Mouse (Mus musculus): ENCODE measurements at regions not wholly inside any gene's neighbourhood (a gene's known extent, or its start where the extent isn't known, plus 50 kb on each side); places are given as distances from the start of the nearest gene placed in this dataset.

GRCm38 (mm10) chr12:110186911-110187245 is 92.0 kb upstream of the Dio3 start:
- no peak for DNase-seq (ENCODE audit: low spot score)

GRCm38 (mm10) chr12:110187246-110188135 is 91.4 kb upstream of the Dio3 start:
- no peak for DNase-seq (ENCODE audit: low spot score)

GRCm38 (mm10) chr12:110188136-110188631 is 90.7 kb upstream of the Dio3 start:
- DNase-seq (ENCODE audit: low spot score) = no peak

DNA sequence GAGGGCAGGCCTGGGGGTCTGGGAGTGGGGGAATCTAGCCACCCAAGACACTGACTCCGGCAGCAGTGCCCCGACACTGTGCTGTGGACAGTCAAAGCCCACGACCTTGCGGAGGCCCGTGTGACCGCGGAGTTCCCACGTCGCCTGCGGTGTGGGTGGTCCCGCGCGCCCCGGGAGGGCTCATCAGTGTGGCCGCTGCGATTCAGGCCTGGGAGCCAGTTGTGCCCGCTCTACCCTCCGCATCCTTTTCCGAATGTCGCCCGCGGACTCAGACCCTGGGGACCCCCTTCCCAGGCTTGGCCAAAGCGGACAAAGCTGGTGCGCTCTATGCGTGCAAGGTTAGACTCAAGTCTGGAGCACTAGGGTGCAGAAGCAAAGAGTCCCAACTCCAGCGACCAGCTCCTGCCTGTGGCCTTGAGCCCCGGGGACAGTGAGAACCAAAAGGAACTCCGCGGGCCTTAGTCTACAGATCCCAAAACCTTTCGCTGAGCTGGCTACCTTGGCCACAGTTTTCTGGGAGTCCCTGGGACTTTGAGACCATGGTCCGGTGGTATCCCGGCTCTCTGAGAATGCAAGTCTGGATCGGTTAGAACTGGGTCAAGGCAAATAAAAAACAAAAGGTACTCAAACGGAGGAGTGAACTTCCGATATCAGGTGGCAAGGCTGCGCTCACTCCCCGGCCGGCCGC is 90.1 kb upstream of the Dio3 start:
- DNase-seq (ENCODE audit: low spot score) = no peak

- no peak for DNase-seq (ENCODE audit: low spot score)
Measured at GRCm38 (mm10) chr12:110189329-110189642, 89.6 kb upstream of the Dio3 start.

DNA sequence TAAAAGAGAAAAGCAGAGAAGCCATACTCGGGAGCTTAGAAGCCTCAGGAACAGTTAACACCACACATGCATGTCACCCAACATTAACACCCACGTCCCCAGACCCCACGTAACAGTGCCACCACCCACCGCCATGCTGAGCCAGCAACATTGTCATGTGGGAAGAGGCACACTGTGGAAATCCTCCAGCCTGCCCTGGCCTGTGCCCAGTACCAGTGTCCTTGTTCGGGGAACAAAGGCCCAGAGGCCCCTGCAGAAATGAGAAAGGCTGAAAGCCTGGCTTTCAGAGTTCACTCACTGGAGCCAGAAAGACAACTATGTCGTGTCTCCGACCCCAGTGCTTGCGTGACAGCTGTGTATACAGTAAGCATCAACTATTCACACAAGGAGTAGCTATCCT is 86.7 kb upstream of the Dio3 start:
- no peak for DNase-seq (ENCODE audit: low spot score)

- DNase-seq (ENCODE audit: low spot score) = no peak
Measured at GRCm38 (mm10) chr12:110197366-110197765, 81.5 kb upstream of the Dio3 start.

DNA sequence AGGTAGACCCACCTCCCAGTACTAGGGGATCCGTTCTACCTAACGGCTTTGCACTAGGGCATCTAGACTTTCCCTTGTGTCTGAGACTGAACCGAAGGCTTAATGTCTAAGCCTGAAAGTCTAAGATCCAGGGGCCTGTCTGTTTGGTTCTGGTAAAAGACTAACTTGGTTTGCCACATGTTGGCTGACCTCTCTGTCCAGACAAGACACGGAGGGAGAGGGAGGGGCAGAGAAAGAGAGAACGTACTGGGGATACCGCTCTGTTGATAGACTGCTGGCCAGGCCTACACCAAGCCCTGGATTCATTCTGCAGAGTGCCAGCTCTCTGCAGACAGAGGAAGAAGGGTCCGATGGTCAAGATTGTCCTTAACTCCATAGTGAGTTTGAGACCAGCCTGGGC is 78.4 kb upstream of the Dio3 start:
- no peak for DNase-seq (ENCODE audit: low spot score)

- no peak for DNase-seq (ENCODE audit: low spot score)
Measured at GRCm38 (mm10) chr12:110200887-110201286, 78.0 kb upstream of the Dio3 start.

GRCm38 (mm10) chr12:110203271-110204014 is 75.4 kb upstream of the Dio3 start:
- DNase-seq (ENCODE audit: low spot score) = no peak

GRCm38 (mm10) chr12:110204246-110204989 is 74.5 kb upstream of the Dio3 start:
- no peak for DNase-seq (ENCODE audit: low spot score)

- no peak for DNase-seq (ENCODE audit: low spot score)
Measured at GRCm38 (mm10) chr12:110206271-110206670, 72.6 kb upstream of the Dio3 start.

DNA sequence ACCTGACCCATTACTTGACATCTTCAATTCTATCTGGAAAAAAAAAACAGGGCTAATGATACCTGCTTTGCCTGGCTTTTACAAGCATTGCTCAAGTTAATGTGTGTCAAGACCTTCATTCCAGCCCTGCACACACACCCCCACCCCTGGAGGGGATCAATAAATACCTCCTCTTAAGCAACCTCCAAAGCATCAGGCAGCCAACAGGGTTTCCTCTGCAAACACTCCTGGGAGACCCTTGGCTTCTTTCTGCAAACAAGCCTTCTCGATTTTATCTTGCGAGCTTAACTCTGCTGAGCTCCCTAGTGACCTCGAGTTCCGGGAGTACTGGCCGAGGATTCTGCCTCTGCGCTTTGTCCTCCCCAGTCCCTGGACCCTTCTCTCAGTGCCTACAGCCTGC is 72.1 kb upstream of the Dio3 start:
- DNase-seq (ENCODE audit: low spot score) = no peak

DNA sequence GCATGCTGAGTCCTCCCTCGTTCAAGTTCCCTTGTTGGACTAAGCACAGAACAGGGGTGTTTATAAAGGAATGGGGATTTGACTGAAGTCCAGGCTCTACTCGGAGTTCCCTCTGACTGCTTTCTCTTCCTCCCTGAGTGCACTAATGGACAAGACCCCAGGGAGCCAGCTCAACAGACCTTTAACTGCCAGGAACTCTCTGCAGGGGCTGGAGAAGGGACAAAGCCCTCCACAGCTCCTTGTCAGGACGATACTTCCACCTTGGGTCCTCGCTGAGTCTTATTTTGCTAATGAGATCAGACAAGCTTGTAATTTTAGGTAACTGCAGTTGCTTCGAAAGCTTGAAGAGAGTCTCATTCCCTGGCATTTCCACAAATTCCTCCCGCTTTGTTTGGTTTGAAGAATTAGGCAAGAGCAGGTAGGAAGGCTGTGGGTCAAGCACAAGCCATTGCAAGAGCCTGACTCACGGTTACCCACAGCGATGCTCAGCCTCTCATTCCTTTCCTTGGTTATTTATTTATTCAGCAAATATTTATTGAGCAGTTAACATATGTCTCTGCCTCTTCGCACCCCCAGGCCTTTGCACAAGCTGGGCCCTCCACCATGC is 71.5 kb upstream of the Dio3 start:
- no peak for DNase-seq (ENCODE audit: low spot score)

- DNase-seq (ENCODE audit: low spot score) = no peak
Measured at GRCm38 (mm10) chr12:110212716-110213115, 66.2 kb upstream of the Dio3 start.

- DNase-seq (ENCODE audit: low spot score) = no peak
Measured at GRCm38 (mm10) chr12:110214833-110215232, 64.0 kb upstream of the Dio3 start.

DNA sequence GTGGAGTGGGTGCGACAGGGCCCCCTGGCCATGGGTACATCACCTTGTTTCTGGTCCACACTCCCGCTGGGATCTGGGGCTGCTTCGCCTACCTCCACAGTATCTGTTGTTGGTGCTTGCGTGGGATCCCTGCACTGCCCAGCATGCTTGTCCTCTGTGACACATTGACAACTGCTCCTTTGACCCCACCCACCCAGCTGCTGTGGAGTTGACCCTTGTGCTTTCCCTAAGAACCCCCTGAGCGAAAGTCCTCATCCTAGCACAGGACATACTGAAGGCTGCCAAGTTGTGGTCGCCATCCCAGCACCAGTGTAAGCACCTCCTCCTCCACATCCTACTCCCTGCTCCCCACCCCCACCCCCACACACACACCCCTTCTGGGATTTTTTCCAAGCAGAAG is 63.6 kb upstream of the Dio3 start:
- DNase-seq (ENCODE audit: low spot score) = no peak

GRCm38 (mm10) chr12:110219750-110220149 is 59.1 kb upstream of the Dio3 start:
- no peak for DNase-seq (ENCODE audit: low spot score)

DNA sequence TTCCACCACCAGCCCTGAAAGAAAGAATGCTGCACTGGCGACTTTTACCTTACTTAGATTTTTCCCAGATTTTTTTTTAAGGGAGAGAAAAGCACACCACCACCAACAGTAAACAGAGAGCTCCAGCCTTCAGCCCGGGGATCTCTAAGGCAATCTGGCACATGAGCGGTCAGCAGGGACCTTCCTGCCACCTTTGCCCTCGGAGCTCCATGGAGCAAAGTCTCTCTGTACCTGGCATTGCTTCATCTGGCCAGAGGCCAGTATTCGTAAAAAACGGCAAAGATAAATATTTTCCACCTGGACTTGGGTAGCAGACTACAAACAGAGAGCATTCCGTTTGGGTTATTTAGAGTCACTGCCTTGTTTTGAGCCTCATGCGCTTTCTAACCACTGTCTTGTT is 58.4 kb upstream of the Dio3 start:
- DNase-seq (ENCODE audit: low spot score) = no peak

DNA sequence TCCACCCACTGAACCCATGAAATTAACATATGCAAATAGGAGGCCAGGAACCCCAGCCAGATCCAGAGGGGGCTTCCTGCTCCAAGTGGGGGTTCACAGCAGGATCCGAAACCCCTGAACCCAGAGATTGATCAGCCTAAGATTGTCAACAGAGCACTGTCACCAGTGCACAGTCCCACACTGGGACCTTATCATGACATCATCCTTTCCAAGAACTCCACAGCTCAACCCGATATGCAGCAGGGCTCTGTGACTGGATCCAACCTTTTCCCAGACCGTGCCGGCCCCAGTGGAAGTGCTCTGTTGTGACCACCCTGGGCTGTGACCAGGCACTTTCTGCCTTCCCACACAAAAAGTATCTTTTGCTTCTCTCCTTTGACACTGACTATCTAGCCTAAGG is 57.7 kb upstream of the Dio3 start:
- no peak for DNase-seq (ENCODE audit: low spot score)

- no peak for DNase-seq (ENCODE audit: low spot score)
Measured at GRCm38 (mm10) chr12:110221679-110222078, 57.2 kb upstream of the Dio3 start.

- no peak for DNase-seq (ENCODE audit: low spot score)
Measured at GRCm38 (mm10) chr12:110224250-110224649, 54.6 kb upstream of the Dio3 start.

Data from urinary bladder, postnatal 25 days (tissue).